Mouse (Mus musculus): ENCODE results near the gene Vmn1r55. TPM values are rescaled to one million over a fixed set of nuclear protein-coding genes. Genes with fewer than 3 reads are reported as not detected.

Gene Vmn1r55
- 0.05 TPM for polyA plus RNA-seq (2017; shearing (Covaris generic))

DNA sequence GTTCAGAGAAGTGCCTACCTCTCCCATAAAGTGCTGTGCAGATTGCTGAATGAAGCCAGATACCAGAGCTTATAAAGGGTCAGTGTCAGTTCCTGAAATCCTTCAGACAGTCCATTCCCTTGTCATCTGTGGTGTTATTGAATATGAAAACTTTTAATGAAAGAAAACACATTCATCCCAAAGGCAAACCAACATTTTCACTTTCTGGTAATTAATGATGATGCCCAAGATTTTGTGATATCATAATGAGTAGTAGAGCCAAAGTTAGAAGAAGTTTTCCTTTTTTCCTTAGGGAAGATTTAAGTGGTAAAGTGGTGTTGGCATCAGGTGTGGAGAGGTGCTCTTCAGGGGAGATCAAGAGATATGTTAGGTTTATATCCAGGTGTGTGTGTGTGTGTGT lies at the start of gene Vmn1r55:
Gene Vmn1r55, minus strand, starts transcription at position 101 of the 400 bp plus-strand sequence.

DNA sequence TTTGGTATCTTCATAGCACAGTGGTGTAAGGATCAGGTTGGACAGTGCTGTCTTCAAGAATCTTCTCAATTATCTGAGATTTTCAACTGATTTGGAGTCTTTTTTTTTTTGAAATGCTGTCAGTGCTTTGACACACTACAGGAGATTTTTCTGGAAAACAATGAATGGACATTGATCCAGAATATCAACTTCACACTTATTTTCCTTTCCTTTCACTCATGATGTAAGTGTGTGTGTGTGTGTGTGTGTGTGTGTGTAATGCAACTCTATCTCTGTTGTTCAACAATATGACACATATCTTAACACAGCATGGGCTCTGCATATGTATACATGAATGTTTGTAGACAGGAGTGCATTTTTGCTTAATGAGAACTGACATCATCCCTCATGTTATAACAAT lies 47.2 kb upstream of the Vmn1r55 start, which contains the start of gene Vmn1r56:
Gene Vmn1r56, minus strand, starts transcription at position 101 of the 400 bp plus-strand sequence.

GRCm38 (mm10) chr7:5125549-5126406 lies 23.7 kb downstream of the Vmn1r55 start, which contains the start of gene Rasl2-9:
Rasl2-9 (minus strand) TSS chr7:5125950.

GRCm38 (mm10) chr7:5116850-5117249 lies 32.6 kb downstream of the Vmn1r55 start, which contains the start of gene Rfpl4:
Rfpl4 (minus strand) TSS chr7:5116950.

DNA sequence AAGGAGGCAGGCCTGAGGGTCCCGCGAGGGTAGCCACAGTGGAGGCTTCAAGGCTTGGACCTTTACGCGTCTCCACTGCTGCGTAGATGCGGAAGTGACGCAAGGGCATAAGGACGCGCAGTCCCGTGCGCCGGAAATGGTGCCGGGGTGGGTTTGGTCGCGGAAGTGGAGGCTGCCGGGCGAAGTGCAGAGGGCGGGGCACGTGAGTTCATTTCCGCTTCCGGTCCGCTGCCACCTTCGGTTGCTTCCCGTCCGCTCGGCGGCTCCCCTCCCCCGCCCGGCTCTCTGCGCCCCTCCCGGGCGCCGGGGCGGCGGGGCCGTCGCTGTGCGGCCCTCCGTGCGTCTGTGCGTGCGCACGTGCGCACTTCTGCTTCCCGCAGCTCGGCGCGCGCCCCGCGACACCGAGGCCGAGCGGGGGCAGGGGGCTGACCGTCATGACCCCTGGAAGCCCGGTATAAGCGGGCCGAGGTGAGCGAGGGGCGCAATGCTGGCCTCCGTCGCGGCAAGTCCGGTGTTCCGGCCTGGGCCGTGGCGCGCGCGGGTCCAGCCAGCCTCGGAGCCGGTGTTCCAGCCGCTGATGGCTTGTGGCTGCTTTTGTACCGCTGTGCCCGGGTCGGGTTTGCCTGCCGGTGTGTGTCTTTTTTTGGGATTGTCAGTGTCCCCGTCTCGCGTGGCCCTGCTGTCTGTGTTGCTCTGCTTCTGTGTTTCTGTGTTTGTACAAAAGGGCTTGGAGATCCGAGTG lies 69.3 kb downstream of the Vmn1r55 start, which contains the start of gene Epn1:
Gene Epn1, plus strand, starts transcription at position 226 of the 742 bp plus-strand sequence.

Other genes with a start within 250 kb of the Vmn1r55 start
- gene Gm36210, start 243.2 kb downstream of the Vmn1r55 start, polyA plus RNA-seq (2017; shearing (Covaris generic)): not detected
- gene Zfp628, start 234.5 kb downstream of the Vmn1r55 start, polyA plus RNA-seq (2017; shearing (Covaris generic)): 1.9 TPM
- gene Nat14, start 227.6 kb downstream of the Vmn1r55 start, polyA plus RNA-seq (2017; shearing (Covaris generic)): 0.71 TPM
- not detected for gene Ssc5d, start 223.9 kb downstream of the Vmn1r55 start, polyA plus RNA-seq (2017; shearing (Covaris generic))
- gene Sbk2, start 185.3 kb downstream of the Vmn1r55 start, polyA plus RNA-seq (2017; shearing (Covaris generic)): 0.43 TPM
- gene Sbk3, start 178.5 kb downstream of the Vmn1r55 start, polyA plus RNA-seq (2017; shearing (Covaris generic)): not detected
- 12.8 TPM for gene Zfp579, start 153.5 kb downstream of the Vmn1r55 start, polyA plus RNA-seq (2017; shearing (Covaris generic))
- gene Zfp524, start 135.3 kb downstream of the Vmn1r55 start, polyA plus RNA-seq (2017; shearing (Covaris generic)): 31.7 TPM
- gene Fiz1, start 135.0 kb downstream of the Vmn1r55 start, polyA plus RNA-seq (2017; shearing (Covaris generic)): 29.7 TPM
- gene Gm44973, start 134.2 kb downstream of the Vmn1r55 start, polyA plus RNA-seq (2017; shearing (Covaris generic)): 17.0 TPM
- gene Zfp865, start 129.3 kb downstream of the Vmn1r55 start, polyA plus RNA-seq (2017; shearing (Covaris generic)): 10.5 TPM
- not detected for gene Ccdc106, start 129.1 kb downstream of the Vmn1r55 start, polyA plus RNA-seq (2017; shearing (Covaris generic))
- gene 4632433K11Rik, start 115.6 kb downstream of the Vmn1r55 start, polyA plus RNA-seq (2017; shearing (Covaris generic)): not detected
- gene Zfp784, start 111.2 kb downstream of the Vmn1r55 start, polyA plus RNA-seq (2017; shearing (Covaris generic)): 5.3 TPM
- 1.2 TPM for gene Zfp580, start 98.1 kb downstream of the Vmn1r55 start, polyA plus RNA-seq (2017; shearing (Covaris generic))
- 105 TPM for gene U2af2, start 87.5 kb downstream of the Vmn1r55 start, polyA plus RNA-seq (2017; shearing (Covaris generic))
- 14.3 TPM for gene Epn1, start 69.4 kb downstream of the Vmn1r55 start, polyA plus RNA-seq (2017; shearing (Covaris generic))
- gene Rfpl4, start 32.7 kb downstream of the Vmn1r55 start, polyA plus RNA-seq (2017; shearing (Covaris generic)): not detected
- not detected for gene Rasl2-9, start 23.7 kb downstream of the Vmn1r55 start, polyA plus RNA-seq (2017; shearing (Covaris generic))
- gene Vmn1r56, start 47.1 kb upstream of the Vmn1r55 start, polyA plus RNA-seq (2017; shearing (Covaris generic)): not detected
- gene Vmn1r57, start 68.8 kb upstream of the Vmn1r55 start, polyA plus RNA-seq (2017; shearing (Covaris generic)): not detected
- gene Gm5065, start 200.9 kb upstream of the Vmn1r55 start, polyA plus RNA-seq (2017; shearing (Covaris generic)): not detected
- gene Nlrp2, start 201.4 kb upstream of the Vmn1r55 start, polyA plus RNA-seq (2017; shearing (Covaris generic)): not detected

All from CD4-positive, CD25-positive, alpha-beta regulatory T cell, adult 9 weeks (primary cell).